Mouse (Mus musculus): ENCODE data around the gene Fancc. TPM values are rescaled to one million over a fixed set of nuclear protein-coding genes. Genes with fewer than 3 reads are reported as not detected.
A peak's percentile ranks its signal among the peaks of the same experiment; 100 is the strongest.

Fancc gene
- 1 to 10 TPM; 7.8 to 8.3 TPM for total RNA-seq (2021)
- long read RNA-seq, experiment 1, partial matches to known transcripts, result 0 of 5 reads
- long read RNA-seq, experiment 1, other reads (novel, unspliced or antisense), result 4 of 5 reads
- long read RNA-seq, experiment 2, partial matches to known transcripts, result 2 of 10 reads
- long read RNA-seq, experiment 2, other reads (novel, unspliced or antisense), result 6 of 10 reads

GRCm38 (mm10) chr13:63496646-63497582, at the start of gene Fancc:
Fancc (minus strand) TSS chr13:63497278.
- DNase-seq (ENCODE audit: extremely low spot score in 1 of 2, low spot score in 2 of 2), result no peak
- Histone ChIP-seq H3K4me3 (no peak within 1 kb of the TSS), H3K27ac (no peak within 1 kb of the TSS)
- intact Hi-C loops (cut with DNase I), result no loop called here
- TF ChIP-seq CTCF (IDR thresholded peaks at IDR 0.05), result no peak

- DNase-seq (ENCODE audit: extremely low spot score in 1 of 2, low spot score in 2 of 2), result no peak
- Histone ChIP-seq H3K4me3 (no peak overlapping the region), H3K27ac (no peak overlapping the region)
- no peak for TF ChIP-seq CTCF (IDR thresholded peaks at IDR 0.05)
- intact Hi-C loops (cut with DNase I), result no loop called here
Measured at GRCm38 (mm10) chr13:63545291-63545690, 48.2 kb upstream of the Fancc start.

GRCm38 (mm10) chr13:63544967-63545253, 47.8 kb upstream of the Fancc start:
- intact Hi-C loops (cut with DNase I), result no loop called here
- TF ChIP-seq CTCF (IDR thresholded peaks at IDR 0.05), result no peak
- no peak overlapping the region for H3K4me3 ChIP-seq
- DNase-seq (ENCODE audit: extremely low spot score in 1 of 2, low spot score in 2 of 2), result no peak
- no peak overlapping the region; the same call in 1 of the 2 replicates for H3K27ac ChIP-seq

GRCm38 (mm10) chr13:63544119-63544966, 47.3 kb upstream of the Fancc start:
- intact Hi-C loops (cut with DNase I), result no loop called here
- no peak for TF ChIP-seq CTCF (IDR thresholded peaks at IDR 0.05)
- DNase-seq (ENCODE audit: extremely low spot score in 1 of 2, low spot score in 2 of 2), result no peak
- no peak overlapping the region for H3K4me3 ChIP-seq
- no peak overlapping the region; the same call in 1 of the 2 replicates for H3K27ac ChIP-seq

GRCm38 (mm10) chr13:63543459-63543858, 46.4 kb upstream of the Fancc start:
- intact Hi-C loops (cut with DNase I), result no loop called here
- no peak for TF ChIP-seq CTCF (IDR thresholded peaks at IDR 0.05)
- H3K27ac ChIP-seq, result peak overlapping the region; percentile 32; the same call in 1 of the 2 replicates
- H3K4me3 ChIP-seq, result no peak overlapping the region
- DNase-seq (ENCODE audit: extremely low spot score in 1 of 2, low spot score in 2 of 2), result no peak

GRCm38 (mm10) chr13:63542796-63543384, 45.8 kb upstream of the Fancc start:
- Histone ChIP-seq H3K4me3 (no peak overlapping the region), H3K27ac (no peak overlapping the region; the same call in 1 of the 2 replicates)
- no peak for DNase-seq (ENCODE audit: extremely low spot score in 1 of 2, low spot score in 2 of 2)
- intact Hi-C loops (cut with DNase I), result no loop called here
- TF ChIP-seq CTCF (IDR thresholded peaks at IDR 0.05), result no peak

GRCm38 (mm10) chr13:63541510-63541909, 44.4 kb upstream of the Fancc start:
- no peak overlapping the region for H3K27ac ChIP-seq
- H3K4me3 ChIP-seq, result no peak overlapping the region
- no peak for TF ChIP-seq CTCF (IDR thresholded peaks at IDR 0.05)
- intact Hi-C loops (cut with DNase I), result no loop called here
- DNase-seq (ENCODE audit: extremely low spot score in 1 of 2, low spot score in 2 of 2), result no peak

- Histone ChIP-seq H3K27ac (no peak overlapping the region), H3K4me3 (no peak overlapping the region)
- intact Hi-C loops (cut with DNase I), result no loop called here
- no peak for TF ChIP-seq CTCF (IDR thresholded peaks at IDR 0.05)
- DNase-seq (ENCODE audit: extremely low spot score in 1 of 2, low spot score in 2 of 2), result no peak
Measured at GRCm38 (mm10) chr13:63540584-63540983, 43.5 kb upstream of the Fancc start.

- intact Hi-C loops (cut with DNase I), result no loop called here
- no peak overlapping the region for H3K27ac ChIP-seq
- DNase-seq (ENCODE audit: extremely low spot score in 1 of 2, low spot score in 2 of 2), result no peak
- H3K4me3 ChIP-seq, result no peak overlapping the region
- no peak for TF ChIP-seq CTCF (IDR thresholded peaks at IDR 0.05)
Measured at GRCm38 (mm10) chr13:63534981-63535380, 37.9 kb upstream of the Fancc start.

GRCm38 (mm10) chr13:63530857-63531256, 33.8 kb upstream of the Fancc start:
- Histone ChIP-seq H3K27ac (no peak overlapping the region), H3K4me3 (no peak overlapping the region)
- TF ChIP-seq CTCF (IDR thresholded peaks at IDR 0.05), result no peak
- intact Hi-C loops (cut with DNase I), result no loop called here
- no peak for DNase-seq (ENCODE audit: extremely low spot score in 1 of 2, low spot score in 2 of 2)

GRCm38 (mm10) chr13:63530371-63530764, 33.3 kb upstream of the Fancc start:
- TF ChIP-seq CTCF (IDR thresholded peaks at IDR 0.05), result no peak
- intact Hi-C loops (cut with DNase I), result no loop called here
- Histone ChIP-seq H3K27ac (no peak overlapping the region), H3K4me3 (no peak overlapping the region)
- DNase-seq (ENCODE audit: extremely low spot score in 1 of 2, low spot score in 2 of 2), result no peak
